Mouse (Mus musculus): Measurements from ENCODE around the gene Szt2.

GRCm38 (mm10) chr4:118402701-118403100 lies 6.4 kb downstream of the Szt2 start:
- TF ChIP-seq CTCF (IDR thresholded peaks at IDR 0.05; ENCODE audit: low read depth) = no peak
- TF ChIP-seq EP300 (IDR thresholded peaks at IDR 0.05; ENCODE audit: low read depth) = no peak
